Mouse (Mus musculus) liver, embryonic 14.5 days (tissue): Measurements from ENCODE around the gene Pkd2. TPM values are rescaled to one million over a fixed set of nuclear protein-coding genes. Genes with fewer than 3 reads are reported as not detected.

ENCODE experiments used
- ATAC-seq: fragments of 200-750 bp; cut with Nextera tagmentation; 2 replicates; pipeline ENCODE4 v1.8.0; 2017; ENCODE audit warnings: moderate number of reproducible peaks, mild to moderate bottlenecking, moderate library complexity; ENCODE audit not compliant: insufficient read depth
- DNase-seq, 3 experiments: peaks; one replicate each; pipeline ENCODE4 v3.0.0-alpha.2; 2012 to 2013; ENCODE audit warnings: low read depth in 3 of 3, low spot score in 3 of 3
- H3K27ac ChIP-seq: fragments of 300-500 bp; sonication (generic); 2 replicates; pipeline ENCODE4 v1.5.1; 2014; ENCODE audit warnings: moderate library complexity, mild to moderate bottlenecking, control low read depth, inconsistent platforms
- H3K27me3 ChIP-seq: fragments of 300-500 bp; sonication (generic); 2 replicates; pipeline ENCODE4 v1.6.1; 2014; ENCODE audit warnings: mild to moderate bottlenecking, low read length, moderate library complexity; ENCODE audit not compliant: control insufficient read depth, insufficient read depth
- H3K36me3 ChIP-seq: fragments of 300-500 bp; sonication (generic); replicated peaks from 2 replicates; pipeline ENCODE4 v1.6.1; 2014; ENCODE audit warnings: low read depth; ENCODE audit not compliant: control insufficient read depth, insufficient read depth
- H3K4me1 ChIP-seq, 2 experiments: fragments of 200-500 bp in 1 of 2; fragments of 300-500 bp in 1 of 2; sonication (generic) in 1 of 2; replicated peaks; 2 replicates each; pipeline ENCODE4 v1.6.1; 2012 to 2014; ENCODE audit warnings: antibody characterized with exemption in 1 of 2, inconsistent platforms in 1 of 2, low read length in 1 of 2; ENCODE audit not compliant: control insufficient read depth in 2 of 2, insufficient read depth in 2 of 2
- H3K4me2 ChIP-seq: fragments of 300-500 bp; sonication (generic); 2 replicates; pipeline ENCODE4 v1.6.1; 2014; ENCODE audit warnings: low read depth, mild to moderate bottlenecking, control low read depth, moderate library complexity
- H3K4me3 ChIP-seq, 2 experiments: fragments of 200-500 bp in 1 of 2; fragments of 300-500 bp in 1 of 2; sonication (generic) in 1 of 2; 2 replicates each; pipeline ENCODE4 v1.5.1; 2012 to 2014; ENCODE audit warnings: low read depth in 2 of 2, low read length in 2 of 2, mild to moderate bottlenecking in 2 of 2, control low read depth in 1 of 2, inconsistent platforms in 1 of 2, moderate library complexity in 1 of 2; ENCODE audit not compliant: insufficient read depth in 1 of 2
- H3K9ac ChIP-seq: fragments of 300-500 bp; sonication (generic); replicated peaks from 2 replicates; pipeline ENCODE4 v1.6.1; 2014; ENCODE audit warnings: mild to moderate bottlenecking, control low read depth, moderate library complexity
- H3K9me3 ChIP-seq: fragments of 300-500 bp; sonication (generic); 2 replicates; pipeline ENCODE4 v1.6.1; 2016; ENCODE audit warnings: low read length, mixed read lengths; ENCODE audit not compliant: control insufficient read depth
- CTCF ChIP-seq: IDR thresholded peaks from 2 replicates; pipeline ENCODE4 v1.5.1; 2016; ENCODE audit warnings: antibody characterized with exemption, low read depth, control low read depth
- EP300 ChIP-seq: IDR thresholded peaks from 2 replicates; pipeline ENCODE4 v1.6.1; 2016; ENCODE audit warnings: antibody characterized with exemption, low read depth
- WGBS: fragments of 180-500 bp; shearing (Covaris S2); extraction: QIAGEN DNeasy Blood & Tissue Kit; methylation state at CpG from one replicate; pipeline ENCODE4 v1.1.7; 2014; ENCODE audit not compliant: insufficient replicate concordance; 5-methylcytosine and 5-hydroxymethylcytosine counted together
- polyA plus RNA-seq, 2 experiments: library from polyadenylated mRNA; depleted of rRNA in 1 of 2; stranded (reverse) in 1 of 2; unstranded in 1 of 2; fragments of >200 nt; fragmentation: Nextera tagmentation in 1 of 2; extraction: Ambion mirVana in 1 of 2; gene quantifications; 2 replicates each; pipeline versions ENCODE4 v1.2.1 to v1.2.3; 2012 to 2014

The Pkd2 gene
- polyA plus RNA-seq (2012; rRNA removed) (1.8 and 2.4 TPM in 2 replicates), polyA plus RNA-seq (2014; fragmentation: Nextera tagmentation; extraction: Ambion mirVana) (0.90 and 1.4 TPM in 2 replicates)

GRCm38 (mm10) chr5:104458832-104459705 lies at the start of gene Pkd2:
Gene Pkd2 (plus strand): TSS chr5:104459450.
- DNase-seq (no peak), ATAC-seq (peak; percentile 53; the same call in 1 of the 2 replicates)
- TF ChIP-seq CTCF (no peak), EP300 (no peak)
- Histone ChIP-seq H3K4me3 (peak within 1 kb of the TSS; percentile 56 to 59), H3K4me2 (peak within 1 kb of the TSS; percentile 58), H3K9ac (peak within 1 kb of the TSS; percentile 37; the same call in 1 of the 2 replicates), H3K9me3 (no peaks in the 10 kb centered on the region), H3K27me3 (peaks cover 19% of the 10 kb centered on the region), H3K27ac (no peak within 1 kb of the TSS), H3K36me3 (no peaks in the 10 kb centered on the region), H3K4me1 (no peaks in the 10 kb centered on the region)
- 12% methylated on average over 40 of the region's 46 CpGs for WGBS

- H3K36me3 ChIP-seq, result no peaks in the 10 kb centered on the region
- no peak for TF ChIP-seq EP300
- TF ChIP-seq CTCF, result no peak
- WGBS, result 50% methylated on average over 2 of the region's 2 CpGs
- H3K27ac ChIP-seq, result no peak overlapping the region
- no peak for ATAC-seq
- H3K9me3 ChIP-seq, result no peaks in the 10 kb centered on the region
- no peak for DNase-seq
- no peaks in the 10 kb centered on the region for H3K4me1 ChIP-seq
- no peak overlapping the region for H3K9ac ChIP-seq
- no peaks in the 10 kb centered on the region for H3K27me3 ChIP-seq
- no peak overlapping the region for H3K4me2 ChIP-seq
- no peak overlapping the region for H3K4me3 ChIP-seq
These were observed 43.3 kb upstream of the Pkd2 start for GRCm38 (mm10) chr5:104415999-104416398.

GRCm38 (mm10) chr5:104417028-104417427 lies 42.2 kb upstream of the Pkd2 start:
- 52% methylated on average over 3 of the region's 3 CpGs for WGBS
- Histone ChIP-seq H3K4me1 (no peaks in the 10 kb centered on the region), H3K36me3 (no peaks in the 10 kb centered on the region), H3K9me3 (no peaks in the 10 kb centered on the region), H3K9ac (no peak overlapping the region), H3K4me3 (no peak overlapping the region), H3K27me3 (no peaks in the 10 kb centered on the region), H3K4me2 (no peak overlapping the region), H3K27ac (no peak overlapping the region)
- ATAC-seq (no peak), DNase-seq (no peak)
- no peak for TF ChIP-seq EP300
- TF ChIP-seq CTCF, result no peak

- Histone ChIP-seq H3K27ac (no peak overlapping the region), H3K9me3 (no peaks in the 10 kb centered on the region), H3K27me3 (no peaks in the 10 kb centered on the region), H3K36me3 (no peaks in the 10 kb centered on the region), H3K9ac (no peak overlapping the region), H3K4me3 (no peak overlapping the region), H3K4me2 (no peak overlapping the region), H3K4me1 (no peaks in the 10 kb centered on the region)
- DNase-seq, result no peak
- WGBS, result 77% methylated on average over 1 of the region's 1 CpGs
- no peak for TF ChIP-seq CTCF
- TF ChIP-seq EP300, result no peak
- ATAC-seq, result no peak
These were observed 41.5 kb upstream of the Pkd2 start for GRCm38 (mm10) chr5:104417721-104418120.

- Histone ChIP-seq H3K36me3 (no peaks in the 10 kb centered on the region), H3K4me1 (no peaks in the 10 kb centered on the region), H3K9me3 (no peaks in the 10 kb centered on the region), H3K9ac (no peak overlapping the region), H3K4me2 (no peak overlapping the region), H3K27me3 (no peaks in the 10 kb centered on the region), H3K27ac (no peak overlapping the region), H3K4me3 (no peak overlapping the region)
- DNase-seq (no peak), ATAC-seq (no peak)
- WGBS, result 34% methylated on average over 2 of the region's 2 CpGs
- TF ChIP-seq CTCF (no peak), EP300 (no peak)
These were observed 37.2 kb upstream of the Pkd2 start for GRCm38 (mm10) chr5:104422039-104422438.
